Mouse (Mus musculus) MEL (cell line): ENCODE measurements around the gene Dnaaf3.

Experiments
- CTCF ChIP-seq, 3 experiments: IDR thresholded peaks in 2 of 3; conservative IDR thresholded peaks in 1 of 3; 2 replicates each; pipeline ENCODE4 v1.5.1; 2011 to 2012; ENCODE audit warnings: low read length in 3 of 3, low read depth in 2 of 3, mild to moderate bottlenecking in 2 of 3, improper control_type of control experiment in 1 of 3, inconsistent platforms in 1 of 3, mixed read lengths in 1 of 3, moderate library complexity in 1 of 3; ENCODE audit not compliant: control insufficient read depth in 1 of 3, insufficient read depth in 1 of 3, poor library complexity in 1 of 3, severe bottlenecking in 1 of 3
- E2F4 ChIP-seq: IDR thresholded peaks from 2 replicates; pipeline ENCODE4 v1.6.1; 2011; ENCODE audit warnings: low read depth, low read length, improper control_type of control experiment, borderline replicate concordance
- EP300 ChIP-seq, 2 experiments: IDR thresholded peaks; 2 replicates each; pipeline ENCODE4 v1.6.1; 2011; ENCODE audit warnings: improper control_type of control experiment in 2 of 2, low read length in 2 of 2, low read depth in 1 of 2, mild to moderate bottlenecking in 1 of 2
- ETS1 ChIP-seq: IDR thresholded peaks from 2 replicates; pipeline ENCODE4 v1.6.1; 2012; ENCODE audit warnings: low read depth, mild to moderate bottlenecking, inconsistent platforms, low read length, improper control_type of control experiment, moderate library complexity
- GATA1 ChIP-seq: IDR thresholded peaks from 2 replicates; pipeline ENCODE4 v1.6.1; 2011; ENCODE audit warnings: low read depth, low read length, improper control_type of control experiment
- POLR2A ChIP-seq, 2 experiments: IDR thresholded peaks; 2 replicates each; pipeline ENCODE4 v1.6.1; 2011 to 2012; ENCODE audit warnings: low read length in 2 of 2, mild to moderate bottlenecking in 2 of 2, control low read depth in 1 of 2, improper control_type of control experiment in 1 of 2, low read depth in 1 of 2, moderate library complexity in 1 of 2; ENCODE audit not compliant: control insufficient read depth in 1 of 2, insufficient read depth in 1 of 2, poor library complexity in 1 of 2
- TAL1 ChIP-seq: IDR thresholded peaks from 2 replicates; pipeline ENCODE4 v1.6.1; 2012; ENCODE audit warnings: mild to moderate bottlenecking, inconsistent platforms, low read length, moderate library complexity, mixed read lengths
- UBTF ChIP-seq: IDR thresholded peaks from 2 replicates; pipeline ENCODE4 v1.6.1; 2012; ENCODE audit warnings: low read depth, mild to moderate bottlenecking, inconsistent platforms, low read length, improper control_type of control experiment, moderate library complexity, borderline replicate concordance; ENCODE audit not compliant: insufficient read depth
- USF1 ChIP-seq: IDR thresholded peaks from 2 replicates; pipeline ENCODE4 v1.6.1; 2014; ENCODE audit warnings: low read depth, mild to moderate bottlenecking, inconsistent platforms, low read length, improper control_type of control experiment, moderate library complexity
- ZC3H11A ChIP-seq: IDR thresholded peaks from 2 replicates; pipeline ENCODE4 v1.6.1; 2012; ENCODE audit warnings: low read depth, mild to moderate bottlenecking, inconsistent platforms, low read length, improper control_type of control experiment
- ZKSCAN1 ChIP-seq: IDR thresholded peaks from 2 replicates; pipeline ENCODE4 v1.6.1; 2012; ENCODE audit warnings: low read depth, mild to moderate bottlenecking, inconsistent platforms, low read length, improper control_type of control experiment, moderate library complexity

DNA sequence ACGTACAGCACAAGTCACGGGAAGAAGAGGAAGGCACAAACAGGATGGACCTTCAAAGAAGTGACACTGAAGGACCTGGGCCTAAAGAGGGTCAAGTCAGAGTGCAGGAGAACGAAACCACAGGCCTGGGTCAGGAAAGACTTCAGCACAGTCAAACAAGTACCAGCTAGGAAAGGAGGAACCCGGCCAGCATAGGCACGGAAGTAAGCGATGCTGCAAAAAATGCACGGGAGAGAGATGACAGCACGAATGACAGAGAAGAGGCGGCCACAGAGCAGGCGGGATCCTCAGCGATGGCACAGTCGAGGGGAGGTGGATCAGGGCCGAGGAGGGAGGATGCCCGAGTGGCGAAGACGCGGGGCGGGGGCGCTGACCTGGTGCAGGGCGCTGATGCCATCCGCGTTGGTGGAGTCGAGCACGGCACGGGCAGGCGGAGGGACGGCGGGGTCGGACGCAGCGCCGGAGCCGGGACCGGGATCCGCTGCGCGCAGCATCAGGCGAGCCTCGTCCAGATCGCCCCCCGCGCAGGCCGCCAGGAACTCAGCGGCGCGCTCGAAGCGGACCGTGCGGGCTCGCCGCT lies 31.3 kb downstream of the Dnaaf3 start:
- no peak for TF ChIP-seq GATA1
- no peak for TF ChIP-seq CTCF (IDR thresholded peaks at IDR 0.05 in 2 of 3, conservative IDR thresholded peaks at IDR 0.05 in 1 of 3; ENCODE audit: control insufficient read depth in 1 of 3, insufficient read depth in 1 of 3, low read depth in 2 of 3, low read length in 3 of 3, poor library complexity in 1 of 3, severe bottlenecking in 1 of 3)
- no peak for TF ChIP-seq USF1
- TF ChIP-seq POLR2A (IDR thresholded peaks at IDR 0.05; ENCODE audit: control insufficient read depth in 1 of 2, insufficient read depth in 1 of 2, low read depth in 1 of 2, low read length in 2 of 2, poor library complexity in 1 of 2), result no peak
- no peak for TF ChIP-seq EP300 (IDR thresholded peaks at IDR 0.05; ENCODE audit: low read depth in 1 of 2, low read length in 2 of 2)
- TF ChIP-seq ZC3H11A, result no peak
- TF ChIP-seq ZKSCAN1, result no peak
- TF ChIP-seq E2F4, result no peak
- TF ChIP-seq TAL1, result no peak
- no peak for TF ChIP-seq UBTF
- TF ChIP-seq ETS1, result no peak
